Mouse (Mus musculus): ENCODE measurements around the gene Fgf15. TPM values are rescaled to one million over a fixed set of nuclear protein-coding genes. Genes with fewer than 3 reads are reported as not detected.
"Not testable (repeated sequence)": the region's sequence is repeated elsewhere in the genome, so short reads cannot be mapped to it uniquely, and the experiment has no call there.

Gene Fgf15
- total RNA-seq, 1 experiment from 2014 or later, result not detected

- no peak for ATAC-seq (replicated peaks; ENCODE audit: low read depth, poor library complexity, severe bottlenecking)
These were observed 7.6 kb upstream of the Fgf15 start for GRCm38 (mm10) chr7:144888564-144889299.

- ATAC-seq (replicated peaks; ENCODE audit: low read depth, poor library complexity, severe bottlenecking), result not testable (repeated sequence)
These were observed 5.7 kb upstream of the Fgf15 start for GRCm38 (mm10) chr7:144890661-144891060.

GRCm38 (mm10) chr7:144891863-144892262 is 4.5 kb upstream of the Fgf15 start:
- ATAC-seq (replicated peaks; ENCODE audit: low read depth, poor library complexity, severe bottlenecking), result no peak

- ATAC-seq (replicated peaks; ENCODE audit: low read depth, poor library complexity, severe bottlenecking), result no peak
These were observed 4.0 kb upstream of the Fgf15 start for GRCm38 (mm10) chr7:144892322-144892721.

GRCm38 (mm10) chr7:144894191-144894590 is 2.1 kb upstream of the Fgf15 start:
- no peak for ATAC-seq (replicated peaks; ENCODE audit: low read depth, poor library complexity, severe bottlenecking)

- ATAC-seq (replicated peaks; ENCODE audit: low read depth, poor library complexity, severe bottlenecking), result no peak
These were observed 1.6 kb upstream of the Fgf15 start for GRCm38 (mm10) chr7:144894706-144895105.

GRCm38 (mm10) chr7:144895305-144896111 is 823 bp upstream of the Fgf15 start:
- peak; percentile 76 for ATAC-seq (replicated peaks; ENCODE audit: low read depth, poor library complexity, severe bottlenecking)

GRCm38 (mm10) chr7:144898506-144898905 is 2.2 kb downstream of the Fgf15 start:
- ATAC-seq (replicated peaks; ENCODE audit: low read depth, poor library complexity, severe bottlenecking), result no peak

GRCm38 (mm10) chr7:144905514-144905913 is 9.2 kb downstream of the Fgf15 start:
- ATAC-seq (replicated peaks; ENCODE audit: low read depth, poor library complexity, severe bottlenecking), result not testable (repeated sequence)

GRCm38 (mm10) chr7:144906708-144907397 is 10.5 kb downstream of the Fgf15 start:
- ATAC-seq (replicated peaks; ENCODE audit: low read depth, poor library complexity, severe bottlenecking), result peak; percentile 78

- peak; percentile 72 for ATAC-seq (replicated peaks; ENCODE audit: low read depth, poor library complexity, severe bottlenecking)
These were observed 11.5 kb downstream of the Fgf15 start for GRCm38 (mm10) chr7:144907793-144908192.

GRCm38 (mm10) chr7:144908705-144909104 is 12.4 kb downstream of the Fgf15 start:
- no peak for ATAC-seq (replicated peaks; ENCODE audit: low read depth, poor library complexity, severe bottlenecking)

GRCm38 (mm10) chr7:144911121-144911520 is 14.8 kb downstream of the Fgf15 start:
- no peak for ATAC-seq (replicated peaks; ENCODE audit: low read depth, poor library complexity, severe bottlenecking)

GRCm38 (mm10) chr7:144912897-144913296 is 16.6 kb downstream of the Fgf15 start:
- no peak for ATAC-seq (replicated peaks; ENCODE audit: low read depth, poor library complexity, severe bottlenecking)

- ATAC-seq (replicated peaks; ENCODE audit: low read depth, poor library complexity, severe bottlenecking), result peak; percentile 84
These were observed 18.1 kb downstream of the Fgf15 start for GRCm38 (mm10) chr7:144914296-144914947.

GRCm38 (mm10) chr7:144914948-144915750 is 18.8 kb downstream of the Fgf15 start, which contains the start of gene LTO1:
Gene LTO1, plus strand, starts transcription at chr7:144915100.
- peak; percentile 90 for ATAC-seq (replicated peaks; ENCODE audit: low read depth, poor library complexity, severe bottlenecking)

GRCm38 (mm10) chr7:144918823-144919222 is 22.5 kb downstream of the Fgf15 start:
- ATAC-seq (replicated peaks; ENCODE audit: low read depth, poor library complexity, severe bottlenecking), result no peak

- no peak for ATAC-seq (replicated peaks; ENCODE audit: low read depth, poor library complexity, severe bottlenecking)
These were observed 31.3 kb downstream of the Fgf15 start for GRCm38 (mm10) chr7:144927591-144927990.
